Mouse (Mus musculus) kidney, postnatal 14 days (tissue): ENCODE results near the gene Sestd1.

ENCODE experiments used
- DNase-seq: peaks from one replicate; pipeline ENCODE4 v3.0.0; 2022; ENCODE audit warnings: mixed read lengths

The Sestd1 gene

GRCm38 (mm10) chr2:77171444-77172240 lies 108.8 kb downstream of the Sestd1 start:
- peak; percentile 84 for DNase-seq

GRCm38 (mm10) chr2:77170633-77171105 lies 109.7 kb downstream of the Sestd1 start, which contains the start of gene Ccdc141:
Gene Ccdc141, minus strand, starts transcription at chr2:77170636.
- no peak for DNase-seq

- DNase-seq, result peak; percentile 72
These were observed 110.3 kb downstream of the Sestd1 start for GRCm38 (mm10) chr2:77169916-77170632.

- DNase-seq, result no peak
These were observed 111.2 kb downstream of the Sestd1 start for GRCm38 (mm10) chr2:77169218-77169617.

- DNase-seq, result no peak
These were observed 111.6 kb downstream of the Sestd1 start for GRCm38 (mm10) chr2:77168781-77169180.

- peak; percentile 8 for DNase-seq
These were observed 112.2 kb downstream of the Sestd1 start for GRCm38 (mm10) chr2:77168081-77168685.

- no peak for DNase-seq
These were observed 114.0 kb downstream of the Sestd1 start for GRCm38 (mm10) chr2:77166366-77166765.

GRCm38 (mm10) chr2:77164662-77165061 lies 115.7 kb downstream of the Sestd1 start:
- DNase-seq, result no peak

GRCm38 (mm10) chr2:77163381-77163780 lies 117.0 kb downstream of the Sestd1 start:
- peak; percentile 14 for DNase-seq

- DNase-seq, result no peak
These were observed 118.3 kb downstream of the Sestd1 start for GRCm38 (mm10) chr2:77162135-77162534.

- no peak for DNase-seq
These were observed 122.8 kb downstream of the Sestd1 start for GRCm38 (mm10) chr2:77157546-77157945.

GRCm38 (mm10) chr2:77154080-77154479 lies 126.3 kb downstream of the Sestd1 start:
- no peak for DNase-seq

- DNase-seq, result no peak
These were observed 129.1 kb downstream of the Sestd1 start for GRCm38 (mm10) chr2:77151255-77151654.

- DNase-seq, result no peak
These were observed 130.8 kb downstream of the Sestd1 start for GRCm38 (mm10) chr2:77149576-77149975.

- peak; percentile 19 for DNase-seq
These were observed 132.2 kb downstream of the Sestd1 start for GRCm38 (mm10) chr2:77148215-77148614.

GRCm38 (mm10) chr2:77146968-77147367 lies 133.4 kb downstream of the Sestd1 start:
- DNase-seq, result no peak

- DNase-seq, result no peak
These were observed 134.1 kb downstream of the Sestd1 start for GRCm38 (mm10) chr2:77146291-77146690.

- no peak for DNase-seq
These were observed 136.9 kb downstream of the Sestd1 start for GRCm38 (mm10) chr2:77143536-77143935.

GRCm38 (mm10) chr2:77138879-77139278 lies 141.5 kb downstream of the Sestd1 start:
- DNase-seq, result no peak

GRCm38 (mm10) chr2:77134906-77135305 lies 145.5 kb downstream of the Sestd1 start:
- no peak for DNase-seq

- no peak for DNase-seq
These were observed 147.0 kb downstream of the Sestd1 start for GRCm38 (mm10) chr2:77133407-77133806.
